Mouse (Mus musculus): Measurements from ENCODE around the gene Ddah1.

GRCm38 (mm10) chr3:145929525-145930400 is 171.3 kb downstream of the Ddah1 start:
- TF ChIP-seq GATA1 (IDR thresholded peaks at IDR 0.05; ENCODE audit: borderline replicate concordance, low read length) (no peak), FLI1 (IDR thresholded peaks at IDR 0.05; ENCODE audit: low read length) (no peak)

All from megakaryocyte, embryonic 14.5 days (primary cell).